Mouse (Mus musculus) CH12.LX (cell line): ENCODE data around the gene Tmem219. TPM values are rescaled to one million over a fixed set of nuclear protein-coding genes. Genes with fewer than 3 reads are reported as not detected.

Experiments
- DNase-seq: peaks from one replicate; pipeline ENCODE4 v3.0.0-alpha.2; 2013; ENCODE audit errors: extremely low read depth
- H3K27ac ChIP-seq: 2 replicates; pipeline ENCODE4 v1.5.1; 2012; ENCODE audit warnings: low read depth, mild to moderate bottlenecking, control low read depth, moderate library complexity; ENCODE audit not compliant: insufficient read depth
- H3K27me3 ChIP-seq: replicated peaks from 2 replicates; pipeline ENCODE3; 2012; ENCODE audit warnings: inconsistent platforms
- H3K36me3 ChIP-seq, 2 experiments: replicated peaks in 1 of 2; 2 replicates each; pipeline versions ENCODE3 to v1.6.1; 2012; ENCODE audit warnings: inconsistent platforms in 1 of 2, low read length in 1 of 2, mild to moderate bottlenecking in 1 of 2, mixed read lengths in 1 of 2, moderate library complexity in 1 of 2; ENCODE audit not compliant: control insufficient read depth in 1 of 2, insufficient read depth in 1 of 2
- H3K4me1 ChIP-seq, 2 experiments: 2 replicates each; pipeline ENCODE4 v1.6.1; 2012; ENCODE audit warnings: inconsistent platforms in 1 of 2, moderate library complexity in 1 of 2; ENCODE audit not compliant: insufficient read depth in 2 of 2, control insufficient read depth in 1 of 2
- H3K4me2 ChIP-seq: 2 replicates; pipeline ENCODE4 v1.6.1; 2012; ENCODE audit warnings: low read depth, mild to moderate bottlenecking, control low read depth; ENCODE audit not compliant: poor library complexity, insufficient read depth, severe bottlenecking
- H3K4me3 ChIP-seq, 3 experiments: fragments of 150-350 bp in 1 of 3; sonication (generic) in 1 of 3; replicated peaks in 1 of 3; 2 replicates each; pipeline versions ENCODE3 to v1.5.1; 2011 to 2012; ENCODE audit warnings: low read depth in 2 of 3, low read length in 2 of 3, mild to moderate bottlenecking in 2 of 3, moderate library complexity in 2 of 3, control low read depth in 1 of 3, improper control_type of control experiment in 1 of 3, inconsistent platforms in 1 of 3, mixed read lengths in 1 of 3; ENCODE audit not compliant: poor library complexity in 1 of 3
- H3K79me2 ChIP-seq: replicated peaks from 2 replicates; pipeline ENCODE4 v1.6.1; 2012; ENCODE audit warnings: mild to moderate bottlenecking, moderate library complexity; ENCODE audit not compliant: control insufficient read depth, poor library complexity, insufficient read depth, severe bottlenecking; ENCODE audit errors: extremely low read depth
- H3K9ac ChIP-seq: 2 replicates; pipeline ENCODE4 v1.6.1; 2012; ENCODE audit warnings: low read depth, mild to moderate bottlenecking, control low read depth, moderate library complexity; ENCODE audit not compliant: insufficient read depth
- H3K9me3 ChIP-seq: replicated peaks from 2 replicates; pipeline ENCODE3; 2012; ENCODE audit warnings: low read length, inconsistent platforms, mixed read lengths
- CHD2 ChIP-seq: IDR thresholded peaks from 2 replicates; pipeline ENCODE4 v1.6.1; 2011; ENCODE audit warnings: low read length, improper control_type of control experiment
- GABPA ChIP-seq: IDR thresholded peaks from 2 replicates; pipeline ENCODE4 v1.6.1; 2012; ENCODE audit warnings: low read depth, low read length, improper control_type of control experiment, inconsistent platforms; ENCODE audit not compliant: insufficient replicate concordance
- HCFC1 ChIP-seq: IDR thresholded peaks from 2 replicates; pipeline ENCODE4 v1.6.1; 2012; ENCODE audit warnings: low read depth, mild to moderate bottlenecking, inconsistent platforms, low read length, improper control_type of control experiment
- JUN ChIP-seq: IDR thresholded peaks from 2 replicates; pipeline ENCODE4 v1.6.1; 2011; ENCODE audit warnings: low read depth, mild to moderate bottlenecking, low read length, improper control_type of control experiment, moderate library complexity; ENCODE audit not compliant: insufficient read depth
- KAT2A ChIP-seq: IDR thresholded peaks from 2 replicates; pipeline ENCODE4 v1.6.1; 2012; ENCODE audit warnings: low read length, improper control_type of control experiment, inconsistent platforms; ENCODE audit not compliant: insufficient replicate concordance
- MAFK ChIP-seq: IDR thresholded peaks from 2 replicates; pipeline ENCODE4 v1.6.1; 2011; ENCODE audit warnings: low read length, improper control_type of control experiment; ENCODE audit not compliant: insufficient replicate concordance
- MAX ChIP-seq: IDR thresholded peaks from 2 replicates; pipeline ENCODE4 v1.6.1; 2011; ENCODE audit warnings: low read length, improper control_type of control experiment
- MAZ ChIP-seq: IDR thresholded peaks from 2 replicates; pipeline ENCODE4 v1.6.1; 2012; ENCODE audit warnings: low read depth, mild to moderate bottlenecking, inconsistent platforms, low read length, improper control_type of control experiment, moderate library complexity
- MYC ChIP-seq: IDR thresholded peaks from 2 replicates; pipeline ENCODE4 v1.6.1; 2011; ENCODE audit warnings: low read depth, mild to moderate bottlenecking, improper control_type of control experiment, low read length
- NRF1 ChIP-seq: IDR thresholded peaks from 2 replicates; pipeline ENCODE4 v1.6.1; 2014; ENCODE audit warnings: low read depth, mild to moderate bottlenecking, inconsistent platforms, low read length, improper control_type of control experiment, moderate library complexity
- PAX5 ChIP-seq: IDR thresholded peaks from 2 replicates; pipeline ENCODE4 v1.6.1; 2012; ENCODE audit warnings: low read length, inconsistent platforms, mixed read lengths
- POLR2AphosphoS2 ChIP-seq: IDR thresholded peaks from 2 replicates; pipeline ENCODE4 v1.6.1; 2011; ENCODE audit warnings: low read depth, low read length, improper control_type of control experiment
- RCOR1 ChIP-seq: conservative IDR thresholded peaks from 2 replicates; pipeline ENCODE4 v1.6.1; 2012; ENCODE audit warnings: low read depth, mild to moderate bottlenecking, inconsistent platforms, low read length, improper control_type of control experiment
- SIN3A ChIP-seq: IDR thresholded peaks from 2 replicates; pipeline ENCODE4 v1.6.1; 2012; ENCODE audit warnings: low read length, improper control_type of control experiment, inconsistent platforms
- TBP ChIP-seq: conservative IDR thresholded peaks from 2 replicates; pipeline ENCODE4 v1.6.1; 2011; ENCODE audit warnings: low read depth, low read length, improper control_type of control experiment
- ZNF384 ChIP-seq: IDR thresholded peaks from 2 replicates; pipeline ENCODE4 v1.6.1; 2012; ENCODE audit warnings: low read depth, low read length, improper control_type of control experiment, inconsistent platforms
- dilution Hi-C: fragments of 300-500 bp; cut with MboI; formaldehyde crosslinking; loops from 2 replicates; pipeline ENCODE4 v1.14.3; 2020; ENCODE audit warnings: low sequenced_read_pairs; ENCODE audit not compliant: extremely low pct_unique_long_range_greater_than_20kb, extremely low pct_ligation_motif_present
- in situ Hi-C: fragments of 300-500 bp; cut with MboI; formaldehyde crosslinking; loops from 3 replicates; pipeline ENCODE4 v1.14.3; 2019; ENCODE audit warnings: low sequenced_read_pairs, low pct_ligation_motif_present, low pct_unique_long_range_greater_than_20kb, mixed read lengths
- polyA plus RNA-seq: library from polyadenylated mRNA; unstranded; fragments of >175 nt; gene quantifications from 2 replicates; pipeline ENCODE4 v1.2.1, GENCODE M21; 2012; ENCODE audit warnings: low read depth; ENCODE audit not compliant: insufficient read length
- total RNA-seq, 2 experiments: library from RNA; depleted of rRNA; stranded (reverse); fragments of 300-350 nt in 1 of 2; fragments of >200 nt in 1 of 2; gene quantifications; 2 replicates each; pipeline ENCODE4 v1.2.3; 2012 to 2014

Gene Tmem219
- total and polyA plus RNA-seq, 3 experiments = 33.4 to 43.2 (median 37.4) TPM

- H3K9ac ChIP-seq = no peak overlapping the region
- peaks cover 32% of the 10 kb centered on the region for H3K79me2 ChIP-seq
- H3K27ac ChIP-seq = no peak overlapping the region
- TF ChIP-seq CHD2 = no peak
- no peak for TF ChIP-seq KAT2A
- TF ChIP-seq RCOR1 = no peak
- TF ChIP-seq PAX5 = no peak
- TF ChIP-seq POLR2AphosphoS2 = no peak
- no peak overlapping the region for H3K4me3 ChIP-seq
- H3K36me3 ChIP-seq = peaks cover 46 to 65% of the 10 kb centered on the region in 2 experiments
- DNase-seq = no peak
- no peaks in the 10 kb centered on the region for H3K9me3 ChIP-seq
- dilution Hi-C loops = no loop called here
- peaks cover 8 to 39% of the 10 kb centered on the region in 2 experiments; a peak in 3 of 4 replicates for H3K4me1 ChIP-seq
- in situ Hi-C loops = no loop called here
- H3K27me3 ChIP-seq = no peaks in the 10 kb centered on the region
- H3K4me2 ChIP-seq = no peak overlapping the region
Observed at GRCm38 (mm10) chr7:126881040-126881439, 41.7 kb downstream of the Tmem219 start.

- no peak for DNase-seq
- Histone ChIP-seq H3K9ac (no peak overlapping the region), H3K4me2 (no peak overlapping the region), H3K4me1 (peaks cover 4 to 15% of the 10 kb centered on the region in 2 experiments; a peak in 3 of 4 replicates), H3K9me3 (no peaks in the 10 kb centered on the region), H3K79me2 (peaks cover 14% of the 10 kb centered on the region), H3K27ac (no peak overlapping the region), H3K4me3 (no peak overlapping the region), H3K27me3 (no peaks in the 10 kb centered on the region), H3K36me3 (peaks cover 81 to 97% of the 10 kb centered on the region in 2 experiments)
- dilution Hi-C loops (no loop called here), in situ Hi-C loops (no loop called here)
- TF ChIP-seq HCFC1 (no peak), ZNF384 (no peak), POLR2AphosphoS2 (no peak), NRF1 (no peak), PAX5 (no peak), TBP (no peak), SIN3A (no peak), MYC (no peak), MAX (no peak), GABPA (no peak), KAT2A (no peak), RCOR1 (no peak), JUN (no peak)
Observed at GRCm38 (mm10) chr7:126877239-126877638, 45.5 kb downstream of the Tmem219 start.

- dilution Hi-C loops = no loop called here
- Histone ChIP-seq H3K27me3 (no peaks in the 10 kb centered on the region), H3K27ac (no peak overlapping the region), H3K4me3 (no peak overlapping the region), H3K36me3 (peaks cover 86 to 100% of the 10 kb centered on the region in 2 experiments), H3K4me1 (peaks cover 0 to 13% of the 10 kb centered on the region in 2 experiments; a peak in 2 of 4 replicates), H3K9ac (no peak overlapping the region), H3K4me2 (no peak overlapping the region), H3K79me2 (no peaks in the 10 kb centered on the region), H3K9me3 (no peaks in the 10 kb centered on the region)
- no peak for TF ChIP-seq JUN
- no peak for TF ChIP-seq MAZ
- TF ChIP-seq MAFK = no peak
- no peak for DNase-seq
- in situ Hi-C loops = no loop called here
Observed at GRCm38 (mm10) chr7:126870520-126870891, 52.2 kb downstream of the Tmem219 start.
